Mouse (Mus musculus) urinary bladder, postnatal 10 days (tissue): ENCODE results near the gene L3mbtl1.
A peak's percentile ranks its signal among the peaks of the same experiment; 100 is the strongest.

ENCODE experiments used
- DNase-seq: peaks from one replicate; pipeline ENCODE4 v3.0.0; 2022; ENCODE audit warnings: low spot score

Gene L3mbtl1

GRCm38 (mm10) chr2:162993881-162994616, 50.8 kb downstream of the L3mbtl1 start:
- DNase-seq, result no peak

GRCm38 (mm10) chr2:162998528-162999230, 55.4 kb downstream of the L3mbtl1 start:
- no peak for DNase-seq

- no peak for DNase-seq
Observed at GRCm38 (mm10) chr2:162999744-163000143, 56.5 kb downstream of the L3mbtl1 start.

- no peak for DNase-seq
Observed at GRCm38 (mm10) chr2:163001071-163001470, 57.8 kb downstream of the L3mbtl1 start.

- DNase-seq, result no peak
Observed at GRCm38 (mm10) chr2:163007299-163007698, 64.0 kb downstream of the L3mbtl1 start.

- DNase-seq, result peak; percentile 66
Observed at GRCm38 (mm10) chr2:163016916-163017743, 73.9 kb downstream of the L3mbtl1 start, which contains the start of gene Ift52. Ift52 (plus strand) TSS chr2:163017354.
